In the genomic region with DNA sequence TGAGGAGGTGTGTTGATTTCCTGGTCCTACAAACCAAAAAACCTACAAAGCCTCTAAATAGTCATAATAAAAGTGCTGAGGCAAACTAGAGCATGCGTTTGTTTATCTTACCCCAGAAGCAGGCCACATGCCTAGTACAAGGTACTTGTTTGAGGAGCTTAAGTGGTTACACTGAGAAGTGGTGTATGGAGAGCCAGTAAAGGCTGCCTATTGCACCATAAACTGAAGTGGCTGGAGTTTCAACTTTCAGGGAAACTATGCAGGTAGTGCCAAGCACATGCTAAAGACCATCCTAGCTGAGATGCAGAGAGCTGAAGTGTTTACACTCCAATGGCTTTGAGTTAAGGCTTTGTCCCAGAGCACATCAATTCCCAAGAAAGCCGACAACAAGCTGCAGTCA, we compare ENCODE assay signal across 11 mouse cellular contexts.
"Had no signal": no experiment of that assay in that cellular context is flagged by ENCODE, and none has a peak within 500 bp of the region (broad histone marks: within the 10 kb centered on the region; RNA-seq: fewer than 3 reads in every experiment).

No protein-coding gene starts in this region.

- H3K27me3 ChIP-seq: limb, embryonic 12.5 days; liver, embryonic 15.5 days; midbrain, embryonic 12.5 days; neural tube, embryonic 13.5 days had no signal

- H3K4me1 ChIP-seq: limb, embryonic 12.5 days; liver, embryonic 15.5 days; midbrain, embryonic 12.5 days had no signal

- H3K9me3 ChIP-seq: limb, embryonic 12.5 days; liver, embryonic 15.5 days; midbrain, embryonic 12.5 days; neural tube, embryonic 13.5 days had no signal

- H3K36me3 ChIP-seq: limb, embryonic 12.5 days; liver, embryonic 15.5 days; midbrain, embryonic 12.5 days; neural tube, embryonic 13.5 days had no signal

- H3K4me2 ChIP-seq: limb, embryonic 12.5 days; liver, embryonic 15.5 days; midbrain, embryonic 12.5 days; neural tube, embryonic 13.5 days had no signal

- H3K4me3 ChIP-seq: limb, embryonic 12.5 days; liver, embryonic 15.5 days; midbrain, embryonic 12.5 days; neural tube, embryonic 13.5 days had no signal

- H3K27ac ChIP-seq: hindbrain, postnatal 0 days; limb, embryonic 12.5 days; liver, embryonic 15.5 days; midbrain, embryonic 12.5 days; neural tube, embryonic 13.5 days had no signal

- H3K9ac ChIP-seq: limb, embryonic 12.5 days; liver, embryonic 15.5 days; midbrain, embryonic 12.5 days; neural tube, embryonic 13.5 days had no signal

- DNase-seq: kidney, adult 18-20 months; kidney, postnatal 14 days; liver; retina, postnatal 1 day; thymus, postnatal 36 days had no signal

- ATAC-seq: hindbrain, postnatal 0 days; midbrain, embryonic 16.5 days had no signal
